Mouse (Mus musculus) embryonic facial prominence, embryonic 12.5 days (tissue): ENCODE measurements around the gene 1700029J07Rik. TPM values are rescaled to one million over a fixed set of nuclear protein-coding genes. Genes with fewer than 3 reads are reported as not detected.
A peak's percentile ranks its signal among the peaks of the same experiment; 100 is the strongest.

Experiments used
- ATAC-seq: fragments of 200-750 bp; cut with Nextera tagmentation; 2 replicates; pipeline ENCODE4 v1.8.0; 2017; ENCODE audit not compliant: insufficient number of reproducible peaks, insufficient read depth, low FRiP score, low TSS enrichment
- H3K27ac ChIP-seq: fragments of 300-500 bp; sonication (generic); 2 replicates; pipeline ENCODE4 v1.5.1; 2016; ENCODE audit warnings: mild to moderate bottlenecking
- H3K27me3 ChIP-seq: fragments of 300-500 bp; sonication (generic); 2 replicates; pipeline ENCODE4 v1.6.1; 2016; ENCODE audit warnings: mild to moderate bottlenecking, moderate library complexity
- H3K36me3 ChIP-seq: fragments of 300-500 bp; sonication (generic); 2 replicates; pipeline ENCODE4 v1.6.1; 2016; ENCODE audit warnings: mild to moderate bottlenecking
- H3K4me1 ChIP-seq: fragments of 300-500 bp; sonication (generic); 2 replicates; pipeline ENCODE4 v1.6.1; 2016
- H3K4me2 ChIP-seq: fragments of 300-500 bp; sonication (generic); replicated peaks from 2 replicates; pipeline ENCODE4 v1.6.1; 2016; ENCODE audit warnings: mild to moderate bottlenecking, moderate library complexity
- H3K4me3 ChIP-seq: fragments of 300-500 bp; sonication (generic); 2 replicates; pipeline ENCODE4 v1.5.1; 2016; ENCODE audit warnings: mild to moderate bottlenecking
- H3K9ac ChIP-seq: fragments of 300-500 bp; sonication (generic); 2 replicates; pipeline ENCODE4 v1.6.1; 2016; ENCODE audit warnings: mild to moderate bottlenecking, moderate library complexity
- H3K9me3 ChIP-seq: fragments of 300-500 bp; sonication (generic); 2 replicates; pipeline ENCODE4 v1.6.1; 2016; ENCODE audit warnings: mild to moderate bottlenecking, moderate library complexity
- WGBS: fragments of 180-500 bp; shearing (Covaris S2); methylation state at CpG from one replicate; pipeline ENCODE4 v1.1.7; 2016; 5-methylcytosine and 5-hydroxymethylcytosine counted together
- polyA plus RNA-seq: library from polyadenylated mRNA; unstranded; fragments of >200 nt; fragmentation: Nextera tagmentation; extraction: Ambion mirVana; gene quantifications from 2 replicates; pipeline ENCODE4 v1.2.1, GENCODE M21; 2016

1700029J07Rik gene
- polyA plus RNA-seq, 1 experiment from 2014 or later, result 4.5 TPM

- ATAC-seq, result no peak
- 0 out of 2 replicates have a peak overlapping the region, but pooled peaks have one; percentile 13 for H3K4me2 ChIP-seq
- H3K27me3 ChIP-seq, result no peaks in the 10 kb centered on the region
- H3K9ac ChIP-seq, result no peak overlapping the region
- H3K27ac ChIP-seq, result no peak overlapping the region
- H3K36me3 ChIP-seq, result peaks cover 22% of the 10 kb centered on the region
- WGBS, result 64% methylated on average over 2 of the region's 2 CpGs
- H3K9me3 ChIP-seq, result no peaks in the 10 kb centered on the region
- H3K4me1 ChIP-seq, result peaks cover 11% of the 10 kb centered on the region; the same call in 1 of the 2 replicates
- H3K4me3 ChIP-seq, result no peak overlapping the region
Observed at GRCm38 (mm10) chr8:45998228-45998627, 23.2 kb upstream of the 1700029J07Rik start.

DNA sequence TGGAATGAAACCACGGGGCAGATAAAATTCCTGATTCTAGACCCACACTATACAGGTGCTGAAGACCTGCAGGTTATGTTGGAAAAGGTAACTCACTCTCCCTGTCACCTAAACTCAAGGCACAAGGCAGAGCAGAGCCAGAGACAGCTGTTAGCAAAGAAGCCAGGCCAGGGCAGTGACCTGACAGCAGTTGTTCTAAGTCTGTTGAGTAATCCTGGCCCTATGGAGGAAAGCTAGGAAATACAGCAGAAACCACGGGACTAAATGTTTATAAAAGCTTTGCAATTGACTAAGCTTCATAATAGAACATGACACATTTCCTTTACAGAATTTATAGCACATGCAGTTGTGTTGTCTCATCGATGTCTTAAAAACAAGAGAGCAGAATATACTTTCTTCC, 20.5 kb upstream of the 1700029J07Rik start:
- no peak overlapping the region for H3K27ac ChIP-seq
- 91% methylated on average over 3 of the region's 3 CpGs for WGBS
- H3K36me3 ChIP-seq, result peaks cover 25% of the 10 kb centered on the region
- H3K4me1 ChIP-seq, result peaks cover 11% of the 10 kb centered on the region; the same call in 1 of the 2 replicates
- ATAC-seq, result no peak
- no peaks in the 10 kb centered on the region for H3K27me3 ChIP-seq
- H3K9ac ChIP-seq, result no peak overlapping the region
- no peak overlapping the region for H3K4me3 ChIP-seq
- H3K9me3 ChIP-seq, result no peaks in the 10 kb centered on the region
- H3K4me2 ChIP-seq, result no peak overlapping the region

GRCm38 (mm10) chr8:45994111-45994510, 19.1 kb upstream of the 1700029J07Rik start:
- H3K4me1 ChIP-seq, result peaks cover 5% of the 10 kb centered on the region; the same call in 1 of the 2 replicates
- H3K4me3 ChIP-seq, result no peak overlapping the region
- ATAC-seq, result no peak
- H3K27ac ChIP-seq, result no peak overlapping the region
- H3K27me3 ChIP-seq, result no peaks in the 10 kb centered on the region
- H3K36me3 ChIP-seq, result peaks cover 29% of the 10 kb centered on the region
- H3K9ac ChIP-seq, result no peak overlapping the region
- H3K9me3 ChIP-seq, result no peaks in the 10 kb centered on the region
- H3K4me2 ChIP-seq, result no peak overlapping the region
- WGBS, result 100% methylated on average over 2 of the region's 2 CpGs

- 93% methylated on average over 4 of the region's 4 CpGs for WGBS
- no peak for ATAC-seq
- Histone ChIP-seq H3K27ac (no peak overlapping the region), H3K27me3 (no peaks in the 10 kb centered on the region), H3K4me1 (no peaks in the 10 kb centered on the region), H3K4me2 (no peak overlapping the region), H3K36me3 (peaks cover 26% of the 10 kb centered on the region), H3K9ac (no peak overlapping the region), H3K4me3 (no peak overlapping the region), H3K9me3 (no peaks in the 10 kb centered on the region)
Observed at GRCm38 (mm10) chr8:45990631-45991310, 15.7 kb upstream of the 1700029J07Rik start.

DNA sequence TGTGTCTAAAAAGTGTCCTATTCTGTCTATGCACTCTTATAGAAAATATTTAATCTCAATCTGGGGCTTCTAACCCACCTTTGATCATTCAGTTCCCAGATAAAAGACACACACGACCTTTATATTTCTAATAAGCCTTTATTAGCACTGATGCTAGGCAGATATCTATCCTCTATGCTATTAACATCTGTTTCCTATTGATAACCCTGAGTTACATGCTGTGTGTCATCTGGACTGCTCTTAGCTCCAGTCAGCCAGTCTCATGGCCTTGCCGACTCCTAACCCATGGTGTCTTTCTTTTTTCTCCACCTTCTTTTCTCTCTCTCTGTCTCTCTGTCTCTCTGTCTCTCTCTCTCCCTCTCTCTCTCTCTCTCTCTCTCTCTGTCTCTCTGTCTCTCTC, 13.1 kb upstream of the 1700029J07Rik start:
- no peak overlapping the region for H3K4me2 ChIP-seq
- peaks cover 23% of the 10 kb centered on the region for H3K36me3 ChIP-seq
- no peaks in the 10 kb centered on the region for H3K9me3 ChIP-seq
- 47% methylated on average over 2 of the region's 2 CpGs for WGBS
- no peaks in the 10 kb centered on the region for H3K4me1 ChIP-seq
- no peak overlapping the region for H3K9ac ChIP-seq
- no peaks in the 10 kb centered on the region for H3K27me3 ChIP-seq
- no peak overlapping the region for H3K27ac ChIP-seq
- H3K4me3 ChIP-seq, result no peak overlapping the region
- no peak for ATAC-seq

DNA sequence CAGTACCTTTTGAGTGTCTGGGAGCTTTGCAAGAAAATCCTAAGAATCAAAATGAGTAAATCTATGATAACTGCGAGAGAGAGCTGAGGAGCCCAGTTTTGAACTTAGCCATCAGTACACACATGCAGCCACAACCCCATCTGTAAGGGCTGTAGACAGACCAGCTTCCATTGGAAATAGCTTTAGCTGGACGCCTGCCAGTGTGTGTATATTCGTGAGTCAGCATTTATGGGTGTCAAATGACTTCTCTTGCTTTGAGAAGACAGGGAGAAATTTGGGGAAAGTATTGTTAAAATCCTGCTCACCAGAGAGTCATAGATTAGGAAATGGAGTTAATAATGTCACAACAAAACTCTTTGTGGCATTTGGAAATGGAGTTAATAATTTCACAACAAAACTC, 11.6 kb upstream of the 1700029J07Rik start:
- 77% methylated on average over 3 of the region's 3 CpGs for WGBS
- no peak for ATAC-seq
- Histone ChIP-seq H3K4me3 (no peak overlapping the region), H3K36me3 (peaks cover 35% of the 10 kb centered on the region), H3K9me3 (no peaks in the 10 kb centered on the region), H3K9ac (no peak overlapping the region), H3K4me2 (no peak overlapping the region), H3K27me3 (no peaks in the 10 kb centered on the region), H3K27ac (no peak overlapping the region), H3K4me1 (no peaks in the 10 kb centered on the region)

DNA sequence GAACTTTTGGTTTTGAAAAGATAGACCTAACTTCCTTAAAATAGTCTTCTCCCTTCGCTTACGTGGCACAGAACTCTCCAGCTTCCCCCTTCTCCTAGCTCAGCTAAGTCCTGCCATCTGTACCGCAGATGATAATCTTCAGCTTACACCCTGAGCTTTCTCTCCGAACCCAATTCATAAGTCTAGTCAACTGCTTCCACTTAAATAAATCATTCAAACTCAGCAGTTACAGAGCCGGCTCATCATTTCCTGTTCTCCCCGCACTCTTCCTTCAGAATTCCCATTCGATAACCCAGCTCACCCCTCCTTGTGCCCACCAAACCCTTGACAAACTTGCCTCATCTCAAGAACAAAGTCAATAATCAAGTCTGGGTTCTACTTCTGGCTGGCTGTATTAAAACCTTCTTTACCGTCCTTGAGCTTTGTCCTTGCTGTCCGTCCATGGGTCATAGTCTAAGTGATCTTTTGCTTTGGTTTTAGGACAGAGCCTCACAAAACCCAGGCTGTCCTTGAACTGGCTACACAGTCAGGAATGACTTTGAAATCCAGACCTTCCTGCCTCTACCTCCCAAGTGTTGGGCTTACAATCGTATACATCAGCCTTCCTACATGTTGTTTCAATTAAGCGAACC, 901 bp upstream of the 1700029J07Rik start:
- no peak for ATAC-seq
- H3K9me3 ChIP-seq, result peaks cover 4% of the 10 kb centered on the region
- peaks cover 12% of the 10 kb centered on the region for H3K4me1 ChIP-seq
- WGBS, result 64% methylated on average over 11 of the region's 11 CpGs
- peaks cover 11% of the 10 kb centered on the region for H3K36me3 ChIP-seq
- peak overlapping the region; percentile 65 for H3K4me2 ChIP-seq
- H3K27me3 ChIP-seq, result no peaks in the 10 kb centered on the region
- peak overlapping the region; percentile 63 for H3K4me3 ChIP-seq
- H3K9ac ChIP-seq, result peak overlapping the region; percentile 64
- no peak overlapping the region for H3K27ac ChIP-seq

- Histone ChIP-seq H3K9ac (0 out of 2 replicates have a peak overlapping the region, but pooled peaks have one; percentile 58), H3K4me2 (peak overlapping the region; percentile 53), H3K4me1 (peaks cover 12% of the 10 kb centered on the region), H3K27me3 (no peaks in the 10 kb centered on the region), H3K9me3 (peaks cover 4% of the 10 kb centered on the region), H3K4me3 (no peak overlapping the region), H3K36me3 (peaks cover 5% of the 10 kb centered on the region; the same call in 1 of the 2 replicates), H3K27ac (no peak overlapping the region)
- 85% methylated on average over 8 of the region's 8 CpGs for WGBS
- no peak for ATAC-seq
Observed at GRCm38 (mm10) chr8:45973988-45974505, 1.0 kb downstream of the 1700029J07Rik start.

- Histone ChIP-seq H3K27ac (no peak overlapping the region), H3K4me3 (no peak overlapping the region), H3K4me2 (no peak overlapping the region), H3K9ac (no peak overlapping the region), H3K36me3 (no peaks in the 10 kb centered on the region), H3K27me3 (no peaks in the 10 kb centered on the region), H3K4me1 (peaks cover 8% of the 10 kb centered on the region), H3K9me3 (no peaks in the 10 kb centered on the region; the same call in 1 of the 2 replicates)
- 96% methylated on average over 12 of the region's 12 CpGs for WGBS
- ATAC-seq, result no peak
Observed at GRCm38 (mm10) chr8:45970894-45971293, 4.2 kb downstream of the 1700029J07Rik start.

- Histone ChIP-seq H3K36me3 (no peaks in the 10 kb centered on the region), H3K27ac (no peak overlapping the region), H3K9ac (no peak overlapping the region), H3K9me3 (no peaks in the 10 kb centered on the region), H3K27me3 (no peaks in the 10 kb centered on the region), H3K4me3 (no peak overlapping the region), H3K4me2 (no peak overlapping the region), H3K4me1 (no peaks in the 10 kb centered on the region)
- no peak for ATAC-seq
- WGBS, result 56% methylated on average over 2 of the region's 2 CpGs
Observed at GRCm38 (mm10) chr8:45950622-45951021, 24.4 kb downstream of the 1700029J07Rik start.

DNA sequence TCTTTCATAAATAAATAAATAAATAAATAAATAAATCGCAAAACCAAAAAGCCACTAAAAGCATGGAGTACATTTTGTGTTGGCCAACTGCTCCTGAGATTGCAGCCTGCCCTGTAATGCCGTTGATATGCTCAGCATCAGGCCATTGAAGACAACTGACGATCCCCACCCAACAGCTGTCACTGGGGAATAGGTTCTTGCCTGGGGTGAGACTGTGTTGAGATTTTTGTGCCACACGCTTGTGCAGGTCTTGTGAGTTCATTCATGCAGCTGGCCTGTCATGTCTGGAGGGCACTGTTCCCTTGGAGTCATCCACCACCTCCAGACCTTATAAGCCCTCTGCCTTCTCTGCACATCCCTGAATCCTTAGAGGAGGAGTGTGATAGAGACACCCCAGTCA, 28.8 kb downstream of the 1700029J07Rik start:
- no peak overlapping the region for H3K27ac ChIP-seq
- no peak for ATAC-seq

DNA sequence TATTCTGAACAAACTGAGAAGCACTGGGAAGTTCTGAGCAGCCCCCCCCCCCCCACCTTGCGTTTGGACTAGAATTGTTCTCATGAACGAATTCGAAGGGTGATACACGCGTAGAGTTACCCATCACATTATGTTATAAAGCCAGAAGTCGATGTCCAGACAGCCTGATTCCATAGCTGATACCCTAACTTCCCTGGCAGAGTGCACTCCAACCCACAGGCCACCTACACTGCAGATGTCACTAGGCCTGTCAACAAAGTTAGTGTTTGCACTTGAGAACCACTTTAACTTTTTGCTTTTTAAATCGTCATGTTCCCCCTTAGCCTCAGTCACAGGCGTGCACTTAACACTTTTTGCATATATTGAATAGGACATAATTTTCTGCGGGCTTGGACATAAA, 38.1 kb downstream of the 1700029J07Rik start:
- no peak overlapping the region for H3K27ac ChIP-seq
- H3K4me2 ChIP-seq, result no peak overlapping the region
- no peak overlapping the region for H3K9ac ChIP-seq
- no peaks in the 10 kb centered on the region for H3K27me3 ChIP-seq
- ATAC-seq, result no peak
- 88% methylated on average over 9 of the region's 9 CpGs for WGBS
- no peaks in the 10 kb centered on the region for H3K36me3 ChIP-seq
- H3K4me1 ChIP-seq, result no peaks in the 10 kb centered on the region
- no peaks in the 10 kb centered on the region for H3K9me3 ChIP-seq
- H3K4me3 ChIP-seq, result no peak overlapping the region

More for the DNA sequence above, 28.8 kb downstream of the 1700029J07Rik start:
- H3K4me1 ChIP-seq, result no peaks in the 10 kb centered on the region
- H3K27me3 ChIP-seq, result no peaks in the 10 kb centered on the region
- H3K9ac ChIP-seq, result no peak overlapping the region
- H3K4me2 ChIP-seq, result no peak overlapping the region
- 84% methylated on average over 4 of the region's 4 CpGs for WGBS
- H3K4me3 ChIP-seq, result no peak overlapping the region
- H3K9me3 ChIP-seq, result no peaks in the 10 kb centered on the region
- H3K36me3 ChIP-seq, result no peaks in the 10 kb centered on the region
